Mouse (Mus musculus) left cerebral cortex, adult 6 months (tissue): Measurements from ENCODE around the gene Nup210l. TPM values are rescaled to one million over a fixed set of nuclear protein-coding genes. Genes with fewer than 3 reads are reported as not detected.

Experiments
- long read RNA-seq, 2 experiments: library from polyadenylated mRNA; unstranded; transcript quantifications; one replicate each; pipeline ENCODE4 v2.0.0; 2019 to 2020
- polyA plus RNA-seq: library from polyadenylated mRNA; unstranded; fragments of <200 nt; fragmentation: Nextera tagmentation; gene quantifications from 2 replicates; pipeline ENCODE4 v1.2.3, GENCODE M21; 2021

Nup210l gene
- 0.04 TPM in 1 of 2 replicates, not detected in the other for polyA plus RNA-seq
- long read RNA-seq, experiment 1, partial matches to known transcripts, result 0 of 1 reads
- long read RNA-seq, experiment 1, other reads (novel, unspliced or antisense), result 1 of 1 reads
- long read RNA-seq, experiment 2, result 0 reads

DNA sequence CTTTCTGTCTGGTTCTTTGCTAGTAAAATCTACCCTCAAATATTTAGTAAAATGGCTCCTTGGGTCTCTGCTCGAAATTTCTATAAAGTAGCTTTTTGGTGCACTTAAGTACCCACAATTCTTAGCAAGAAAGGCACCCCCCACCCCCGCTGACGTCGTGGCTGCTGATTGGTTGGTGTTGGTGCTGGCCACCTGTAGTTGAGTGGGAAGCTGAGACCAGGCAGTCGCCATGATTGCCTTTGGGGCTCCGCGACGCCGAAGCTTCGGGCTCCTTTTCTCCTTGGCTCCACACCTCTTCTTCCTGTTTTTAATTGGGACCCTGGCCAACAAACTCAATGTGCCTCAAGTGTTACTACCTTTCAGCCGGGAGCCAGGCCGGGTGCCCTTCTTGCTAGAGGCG, at the start of gene Nup210l:
Nup210l (plus strand) TSS at position 195 of the 400 bp plus-strand sequence.

DNA sequence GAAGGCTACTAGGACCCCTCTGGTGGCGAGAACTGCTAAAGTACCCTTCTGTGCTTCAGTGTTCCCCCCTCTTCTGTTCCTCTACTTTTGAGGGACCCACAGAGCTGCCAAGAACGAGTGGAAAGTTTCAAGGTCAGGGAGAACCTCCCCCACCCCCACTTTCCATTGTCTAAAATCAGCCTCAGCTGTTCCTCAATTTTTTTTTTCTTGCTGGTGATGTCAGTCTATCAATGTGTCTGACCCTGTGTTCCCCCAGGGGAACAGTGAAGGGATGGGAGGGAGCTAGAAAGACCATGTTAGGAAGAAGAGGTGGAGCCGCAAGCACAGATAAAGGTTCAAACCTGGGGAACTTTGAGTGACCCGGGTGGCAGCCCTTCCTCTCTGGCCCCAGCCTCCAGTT, 31.6 kb upstream of the Nup210l start, which contains the start of gene Tpm3:
Tpm3 (plus strand) TSS at position 356 of the 400 bp plus-strand sequence.

DNA sequence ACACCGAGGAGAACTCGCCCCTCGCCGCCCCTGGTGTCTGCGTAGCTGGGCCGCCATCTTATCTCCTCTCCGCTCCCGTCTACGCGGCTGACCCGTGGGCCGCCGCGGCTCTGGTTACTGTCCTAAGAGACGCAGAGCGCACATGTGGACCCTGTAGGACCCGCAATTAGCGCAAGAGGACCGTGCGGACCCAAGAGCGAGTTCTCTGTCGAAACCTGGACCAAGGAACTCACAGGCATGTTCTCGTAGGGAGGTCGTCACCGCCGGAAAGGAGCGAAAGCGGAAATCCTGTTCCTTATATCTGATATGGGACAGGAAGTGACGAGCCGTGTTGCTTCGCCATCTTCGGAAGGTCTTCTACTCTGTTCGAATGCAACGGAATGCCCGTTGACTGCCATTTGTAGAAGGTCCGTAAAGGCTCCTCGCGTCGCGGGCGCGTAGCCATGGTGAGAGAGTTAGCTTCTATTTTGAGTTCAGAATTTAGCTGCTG, 109.5 kb downstream of the Nup210l start, which contains the start of the genes Rps27 and Rab13:
Rps27 (minus strand) TSS at position 275 of the 490 bp plus-strand sequence.
Rab13 (plus strand) TSS at position 319 of the 490 bp plus-strand sequence.

DNA sequence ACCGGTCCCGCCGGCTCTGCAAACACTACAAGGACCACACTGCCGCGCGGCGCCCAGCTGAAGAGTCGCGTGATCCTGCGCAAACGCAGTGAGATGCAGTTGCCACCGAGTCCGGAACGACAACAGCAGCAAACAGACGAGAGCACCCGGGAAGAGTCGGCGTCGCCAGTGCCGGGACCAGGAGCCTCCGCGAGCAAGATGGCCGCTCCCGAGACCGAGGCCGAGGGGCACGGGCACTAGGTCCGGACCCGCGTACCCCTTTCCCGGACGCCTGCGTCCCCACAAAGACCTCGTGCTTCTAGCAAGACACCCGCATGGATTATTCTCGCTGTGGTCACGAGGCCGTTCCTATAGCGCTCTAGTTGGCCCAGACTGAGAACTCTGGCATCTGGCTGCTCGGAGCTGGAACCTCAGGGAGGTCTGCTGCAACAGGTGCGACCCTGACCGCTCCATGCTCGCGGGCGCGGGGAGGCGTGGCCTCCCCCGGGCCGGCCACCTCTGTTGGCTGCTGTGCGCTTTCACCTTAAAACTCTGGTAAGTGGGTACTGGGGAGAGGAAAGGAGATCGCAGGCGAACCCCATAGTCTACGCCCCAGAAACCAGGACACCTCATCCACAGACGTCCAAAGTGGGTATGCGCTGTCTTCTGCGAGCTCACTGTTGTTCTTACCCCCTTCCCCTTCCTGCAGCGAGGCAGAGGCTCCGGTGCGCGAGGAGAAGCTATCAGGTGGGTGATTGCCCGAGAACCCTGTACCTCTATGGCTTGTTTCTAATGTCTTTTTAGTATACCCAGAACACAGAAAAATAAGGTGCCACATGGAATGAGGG, 127.8 kb downstream of the Nup210l start, which contains the start of gene Jtb:
Jtb (plus strand) TSS at position 91 of the 827 bp plus-strand sequence.

DNA sequence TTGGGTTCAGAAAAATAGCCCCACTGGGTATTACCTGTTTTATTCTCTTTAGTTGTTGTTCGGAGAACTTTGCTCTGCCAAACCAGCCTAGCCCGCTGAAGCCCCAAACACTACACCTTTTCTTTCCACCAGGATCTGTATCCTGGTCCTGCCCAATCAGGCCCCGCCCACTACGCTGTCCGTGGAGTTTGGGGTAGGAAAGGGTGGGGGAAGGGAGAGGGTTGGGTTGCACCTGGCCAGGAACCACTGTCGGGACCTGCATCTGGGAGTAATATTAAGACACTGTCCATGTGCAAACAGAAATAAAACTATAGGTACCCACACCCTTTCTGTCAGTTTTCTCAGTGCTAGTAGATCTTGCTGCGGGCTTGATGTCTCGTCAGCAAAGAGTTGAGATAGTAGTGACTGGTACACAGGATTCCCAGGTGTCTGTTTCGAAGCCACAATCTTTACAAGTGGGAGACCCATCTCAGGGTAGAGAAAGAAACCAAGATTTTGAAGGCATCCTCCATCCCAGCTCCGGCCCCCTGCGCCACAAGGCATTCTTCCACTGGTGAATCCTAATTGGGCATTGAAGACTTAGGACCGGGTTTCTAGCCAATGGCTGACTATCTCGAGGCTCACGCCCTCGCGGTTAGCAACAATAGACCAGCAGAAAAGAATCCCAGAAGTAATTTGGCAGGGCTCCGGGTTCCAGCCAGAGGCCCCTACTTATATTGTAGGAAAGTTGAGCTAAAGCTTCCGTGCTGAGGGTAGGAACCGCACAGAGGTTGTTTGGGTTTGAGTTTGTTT, 139.2 kb downstream of the Nup210l start, which contains the start of gene Creb3l4:
Creb3l4 (minus strand) TSS at position 529 of the 792 bp plus-strand sequence.

DNA sequence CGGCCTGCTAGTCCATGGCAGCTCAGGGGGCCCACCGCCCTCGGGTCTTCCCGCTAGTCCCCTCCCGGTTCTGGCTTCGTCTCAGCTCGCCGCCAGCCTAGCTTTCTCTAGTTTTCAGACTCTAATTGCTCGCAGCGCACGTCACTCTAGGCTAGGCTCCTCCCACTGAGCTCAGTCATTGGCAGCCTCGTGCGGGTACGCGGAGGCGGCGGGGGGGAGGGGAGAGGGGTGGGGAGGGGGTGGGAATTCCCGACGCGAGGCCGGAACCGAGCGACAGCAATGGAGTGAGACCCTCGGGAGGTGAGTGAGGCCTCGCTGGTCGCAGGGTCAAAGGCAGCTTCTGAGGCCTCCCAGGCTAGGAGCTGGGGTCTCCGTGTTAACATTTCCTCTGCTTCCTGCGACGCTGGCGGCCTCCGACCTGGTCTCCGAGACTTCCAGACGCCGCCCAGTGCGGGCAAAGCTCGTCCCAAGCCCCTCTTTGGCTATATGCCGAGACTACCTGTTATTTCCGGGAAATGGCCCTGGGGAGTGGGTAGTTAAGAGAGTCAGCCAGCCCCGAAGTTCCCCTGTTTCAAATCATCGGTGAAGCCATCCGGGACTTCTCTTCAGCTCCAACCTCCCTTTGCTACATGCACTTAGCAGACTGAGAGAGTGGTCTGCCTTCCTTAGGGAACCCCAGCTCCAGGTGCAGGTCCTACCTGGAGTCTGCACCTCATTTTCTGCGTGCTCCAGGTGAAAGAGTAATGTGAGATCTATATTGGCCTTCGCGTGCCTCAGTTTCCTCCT, 144.2 kb downstream of the Nup210l start, which contains the start of gene Slc39a1:
Slc39a1 (plus strand) TSS at position 213 of the 786 bp plus-strand sequence.

DNA sequence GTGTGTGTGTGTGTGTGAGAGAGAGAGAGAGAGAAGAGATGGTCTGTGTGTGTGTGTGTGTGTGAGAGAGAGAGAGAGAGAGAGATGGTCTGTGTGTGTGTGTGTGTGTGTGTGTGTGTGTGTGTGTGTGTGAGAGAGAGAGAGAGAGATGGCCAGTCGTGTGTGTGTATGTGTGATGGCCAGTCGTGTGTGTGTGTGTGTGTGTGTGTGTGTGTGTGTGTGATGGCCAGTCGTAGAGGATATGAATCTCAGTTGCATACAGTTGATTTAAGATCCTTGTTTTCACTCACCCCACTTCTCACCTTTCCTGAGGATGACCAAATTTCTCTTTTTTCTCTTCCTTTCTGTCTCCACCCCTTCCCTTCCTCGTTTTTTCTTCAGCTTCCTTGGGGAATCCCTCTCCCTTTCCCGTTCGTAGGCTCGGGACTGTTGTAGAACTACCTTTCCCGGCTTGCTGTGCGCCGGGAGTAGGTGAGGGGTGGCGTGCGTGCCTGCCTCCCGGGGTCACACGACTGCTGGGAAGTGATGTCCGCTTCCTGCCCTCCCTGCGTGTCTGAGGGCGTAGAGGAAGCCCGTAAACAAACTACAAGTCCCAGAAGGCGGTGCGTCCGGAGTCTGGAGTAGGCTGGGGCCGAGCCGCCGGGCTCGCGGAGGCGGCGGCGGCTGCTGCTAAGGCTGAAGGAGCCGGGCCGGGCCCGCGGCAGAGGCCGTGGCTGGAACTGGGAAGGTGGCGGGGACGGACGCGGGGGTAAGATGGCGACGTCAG, 149.9 kb downstream of the Nup210l start, which contains the start of gene Crtc2:
Crtc2 (plus strand) TSS at position 511 of the 766 bp plus-strand sequence.

Other genes with a start within 250 kb of the Nup210l start
- 1.7 and 2.9 TPM in 2 replicates for gene Il6ra, start 190.9 kb upstream of the Nup210l start, polyA plus RNA-seq
- gene Atp8b2, start 140.6 kb upstream of the Nup210l start, polyA plus RNA-seq, result 5.0 and 7.0 TPM in 2 replicates
- 105 and 114 TPM in 2 replicates for gene Hax1, start 105.4 kb upstream of the Nup210l start, polyA plus RNA-seq
- 379 and 544 TPM in 2 replicates for gene 4933434E20Rik, start 52.5 kb upstream of the Nup210l start, polyA plus RNA-seq
- 76.5 and 86.2 TPM in 2 replicates for gene Ubap2l, start 51.5 kb upstream of the Nup210l start, polyA plus RNA-seq
- gene Tpm3, start 31.5 kb upstream of the Nup210l start, polyA plus RNA-seq, result 166 and 186 TPM in 2 replicates
- 2,956 and 3,020 TPM in 2 replicates for gene Rps27, start 109.5 kb downstream of the Nup210l start, polyA plus RNA-seq
- 7.3 and 9.6 TPM in 2 replicates for gene Rab13, start 109.6 kb downstream of the Nup210l start, polyA plus RNA-seq
- 86.5 and 88.1 TPM in 2 replicates for gene Jtb, start 127.5 kb downstream of the Nup210l start, polyA plus RNA-seq
- 0.34 and 0.60 TPM in 2 replicates for gene Creb3l4, start 139.4 kb downstream of the Nup210l start, polyA plus RNA-seq
- 91.9 and 104 TPM in 2 replicates for gene Slc39a1, start 144.0 kb downstream of the Nup210l start, polyA plus RNA-seq
- gene Crtc2, start 150.0 kb downstream of the Nup210l start, polyA plus RNA-seq, result 9.5 and 15.9 TPM in 2 replicates
- gene Dennd4b, start 161.1 kb downstream of the Nup210l start, polyA plus RNA-seq, result 6.2 and 6.9 TPM in 2 replicates
- 9.9 and 10.3 TPM in 2 replicates for gene Gatad2b, start 189.0 kb downstream of the Nup210l start, polyA plus RNA-seq